Mouse (Mus musculus): ENCODE data around the gene M1ap. TPM values are rescaled to one million over a fixed set of nuclear protein-coding genes. Genes with fewer than 3 reads are reported as not detected.

The M1ap gene
- total RNA-seq (2021) = under 1 TPM in 1 of 2 experiments, not detected in 1; 0.88 TPM
- long read RNA-seq, experiment 1 = 0 reads
- long read RNA-seq, experiment 2, partial matches to known transcripts = 0 of 1 reads
- long read RNA-seq, experiment 2, other reads (novel, unspliced or antisense) = 1 of 1 reads

DNA sequence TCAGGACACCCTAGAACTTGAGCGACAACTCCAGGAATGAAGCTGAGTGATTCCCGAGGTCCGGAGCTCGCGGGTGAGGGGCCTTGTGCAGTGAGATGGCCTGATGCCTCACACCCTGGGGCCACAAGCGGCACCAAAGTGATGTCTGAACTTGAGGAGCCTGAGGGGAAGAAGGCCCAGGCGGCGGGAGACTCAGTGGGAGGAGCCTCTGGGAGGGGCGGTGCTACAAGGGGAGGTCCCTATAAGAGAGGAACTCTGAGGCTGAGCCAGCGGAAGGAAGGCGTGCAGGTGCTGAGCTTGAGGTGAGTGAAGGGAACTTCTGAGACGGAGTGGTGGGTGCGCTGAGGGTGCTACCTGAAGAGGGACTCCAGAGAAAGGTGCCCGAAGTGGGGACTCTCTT is at the start of gene M1ap:
TSS of gene M1ap (plus strand) at position 252 of the 400 bp plus-strand sequence.
- no peak for DNase-seq (ENCODE audit: low spot score in 2 of 2)

DNA sequence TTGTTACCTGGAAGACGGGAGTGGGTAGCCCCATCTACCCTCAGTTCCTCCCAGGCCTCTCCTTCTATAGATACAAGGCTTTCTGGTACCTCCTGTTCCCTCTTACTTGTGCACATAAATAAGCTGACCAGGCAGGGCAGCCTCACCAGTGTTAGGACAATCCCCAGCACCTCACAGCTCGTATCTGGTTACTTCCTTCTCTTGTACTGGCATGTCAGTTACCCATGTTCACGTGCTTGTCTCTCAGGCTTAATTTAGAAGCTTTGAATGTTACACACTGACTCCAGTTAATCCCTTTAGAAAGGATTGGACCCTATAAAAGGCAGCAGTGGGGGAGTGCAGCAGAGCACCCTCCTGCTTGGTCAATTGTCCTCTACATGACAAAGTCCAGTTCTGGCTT is 49.4 kb upstream of the M1ap start:
- DNase-seq (ENCODE audit: low spot score in 2 of 2) = no peak

DNA sequence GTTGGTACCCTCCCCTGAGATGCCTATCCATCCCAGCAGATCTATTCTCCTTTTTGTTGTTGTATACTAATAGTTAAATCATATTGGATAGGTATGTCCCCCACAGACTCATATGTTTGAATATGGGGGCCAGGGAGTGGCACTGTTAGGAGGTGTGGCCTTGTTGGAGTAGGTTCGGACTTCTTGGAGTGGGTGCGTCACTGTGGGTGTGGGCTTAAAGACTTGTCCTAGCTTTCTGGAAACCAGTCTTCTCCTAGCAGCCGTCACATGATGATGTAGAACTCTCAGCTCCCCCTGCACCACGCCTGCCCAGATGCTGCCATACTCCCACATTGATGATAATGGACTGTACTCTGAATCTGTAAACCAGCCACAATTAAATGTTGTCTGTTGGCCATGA is 48.5 kb upstream of the M1ap start:
- DNase-seq (ENCODE audit: low spot score in 2 of 2) = no peak

DNA sequence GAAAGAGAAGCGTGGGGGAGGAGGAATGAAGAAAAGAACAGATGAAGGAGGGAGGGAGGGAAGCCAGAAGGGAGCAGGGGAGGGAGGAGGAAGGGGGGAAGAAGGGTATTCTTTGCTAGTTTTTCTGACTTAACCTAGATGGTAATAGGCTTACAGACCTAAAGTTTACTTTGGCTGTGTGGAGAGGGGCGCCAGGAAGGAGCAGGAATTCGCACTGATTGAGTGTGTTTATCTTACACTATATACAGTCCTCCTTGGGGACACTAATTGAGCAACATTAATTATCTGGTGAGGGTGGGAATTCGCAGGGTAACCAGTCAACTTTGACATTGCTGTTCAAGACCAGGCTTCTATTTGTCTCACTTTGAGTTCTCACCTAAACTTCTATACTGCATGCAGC is 48.0 kb upstream of the M1ap start:
- DNase-seq (ENCODE audit: low spot score in 2 of 2) = no peak

DNA sequence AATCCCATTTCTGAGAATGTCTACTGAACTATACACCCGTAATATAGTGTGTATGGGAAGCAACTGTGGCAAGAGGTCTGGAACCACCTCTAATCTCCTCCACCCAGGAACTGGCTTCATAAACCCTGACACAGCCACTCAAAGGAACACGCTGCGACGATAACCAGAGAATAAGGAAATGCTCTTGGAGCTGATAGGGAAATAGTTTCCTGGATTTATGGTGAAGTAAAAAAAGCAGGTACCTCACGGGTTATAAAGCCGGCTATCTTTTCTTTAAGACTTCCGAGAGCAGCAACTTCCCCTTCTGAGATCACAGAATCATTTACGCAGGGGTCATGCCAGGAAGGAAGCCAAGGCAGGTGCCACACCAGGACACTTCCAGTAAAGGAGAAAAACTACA is 44.1 kb upstream of the M1ap start:
- DNase-seq (ENCODE audit: low spot score in 2 of 2) = no peak

DNA sequence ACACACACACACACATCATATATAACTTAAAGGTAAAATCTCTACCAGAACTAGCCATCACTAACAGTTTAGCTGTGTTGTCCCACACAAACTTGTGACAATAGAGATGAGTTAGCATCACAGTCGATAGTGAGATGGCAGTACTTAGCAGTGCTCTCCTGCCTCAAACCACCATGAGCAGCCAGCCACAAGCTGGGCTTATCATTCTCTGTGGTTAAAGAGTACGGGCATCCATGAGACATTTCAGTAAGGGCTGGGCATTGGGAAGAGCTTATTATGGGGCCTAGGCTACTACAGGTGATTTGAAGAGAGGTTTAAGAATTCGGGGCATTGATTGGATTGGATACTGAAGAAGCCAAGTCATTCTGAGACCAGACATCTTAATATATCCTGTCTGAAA is 39.7 kb upstream of the M1ap start:
- DNase-seq (ENCODE audit: low spot score in 2 of 2) = no peak

DNA sequence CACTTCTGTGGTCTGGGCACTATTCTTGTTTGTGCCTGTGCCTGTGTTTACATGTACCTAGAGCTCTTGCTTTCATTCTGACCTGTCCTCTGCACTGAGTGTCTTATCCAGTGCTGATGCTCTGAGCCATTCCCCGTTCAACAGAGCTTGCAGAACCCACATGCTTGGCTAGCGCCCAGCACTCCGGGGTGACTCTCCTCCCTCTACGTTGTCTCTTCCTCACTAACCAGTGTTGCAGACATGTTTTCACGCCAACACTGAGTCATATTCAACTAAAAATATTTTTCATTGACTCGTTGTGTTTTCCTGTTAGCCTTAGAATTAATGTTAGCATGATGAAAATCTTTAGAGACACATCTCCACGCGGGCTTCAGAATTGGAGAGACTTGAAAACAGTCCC is 38.7 kb upstream of the M1ap start:
- no peak for DNase-seq (ENCODE audit: low spot score in 2 of 2)

DNA sequence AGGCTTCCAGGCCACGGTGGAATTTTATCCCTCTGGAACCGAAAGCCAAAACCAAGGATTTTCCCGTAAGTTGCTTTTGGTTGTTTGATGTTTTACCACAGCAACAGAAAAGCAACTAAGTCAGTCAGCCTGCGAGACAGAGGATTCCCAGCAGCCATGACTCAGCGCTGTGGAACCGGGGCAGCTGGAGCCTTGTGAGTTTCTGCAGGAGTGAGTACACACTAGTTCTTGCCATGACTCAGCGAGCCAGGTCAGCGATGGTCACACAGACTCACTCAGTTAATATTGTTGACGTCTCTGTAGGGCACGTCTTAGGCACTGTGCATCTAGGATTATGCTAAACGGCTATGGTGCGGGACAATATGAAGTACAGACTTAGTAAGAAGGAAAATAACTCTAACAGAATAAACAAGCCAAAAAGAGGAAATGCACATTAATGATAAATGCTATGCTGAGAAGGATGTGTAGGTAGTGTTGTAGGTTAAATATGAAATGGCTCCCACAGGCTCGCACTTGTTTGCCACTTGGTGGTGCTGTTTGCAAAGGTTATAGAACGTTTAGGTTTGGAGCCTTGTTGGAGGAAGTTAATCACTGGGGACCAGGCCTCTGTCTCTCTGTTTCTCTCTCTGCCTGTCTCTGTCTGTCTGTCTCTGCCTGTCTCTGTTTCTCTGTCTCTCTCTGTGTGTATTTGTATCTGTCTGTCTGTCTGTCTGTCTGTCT is 37.4 kb upstream of the M1ap start:
- DNase-seq (ENCODE audit: low spot score in 2 of 2) = no peak

DNA sequence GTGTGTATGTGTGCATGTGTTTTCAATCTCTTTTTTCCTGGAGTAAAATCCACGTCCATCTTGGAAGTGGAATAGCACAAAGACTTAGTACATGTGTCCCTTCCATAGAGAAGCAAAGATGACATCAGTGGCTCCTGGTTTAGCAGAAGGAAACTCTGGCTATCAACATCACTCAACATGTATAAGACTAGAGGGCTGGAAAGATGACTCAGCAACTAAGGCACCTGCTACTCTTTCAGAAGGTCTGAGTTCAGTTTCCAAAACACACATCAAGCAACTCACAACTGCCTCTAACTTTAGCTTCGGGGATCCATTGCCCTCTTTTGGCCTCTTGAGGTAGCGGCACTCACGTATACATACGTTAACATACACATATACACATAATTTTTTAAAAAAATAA is 35.4 kb upstream of the M1ap start:
- DNase-seq (ENCODE audit: low spot score in 2 of 2) = no peak

DNA sequence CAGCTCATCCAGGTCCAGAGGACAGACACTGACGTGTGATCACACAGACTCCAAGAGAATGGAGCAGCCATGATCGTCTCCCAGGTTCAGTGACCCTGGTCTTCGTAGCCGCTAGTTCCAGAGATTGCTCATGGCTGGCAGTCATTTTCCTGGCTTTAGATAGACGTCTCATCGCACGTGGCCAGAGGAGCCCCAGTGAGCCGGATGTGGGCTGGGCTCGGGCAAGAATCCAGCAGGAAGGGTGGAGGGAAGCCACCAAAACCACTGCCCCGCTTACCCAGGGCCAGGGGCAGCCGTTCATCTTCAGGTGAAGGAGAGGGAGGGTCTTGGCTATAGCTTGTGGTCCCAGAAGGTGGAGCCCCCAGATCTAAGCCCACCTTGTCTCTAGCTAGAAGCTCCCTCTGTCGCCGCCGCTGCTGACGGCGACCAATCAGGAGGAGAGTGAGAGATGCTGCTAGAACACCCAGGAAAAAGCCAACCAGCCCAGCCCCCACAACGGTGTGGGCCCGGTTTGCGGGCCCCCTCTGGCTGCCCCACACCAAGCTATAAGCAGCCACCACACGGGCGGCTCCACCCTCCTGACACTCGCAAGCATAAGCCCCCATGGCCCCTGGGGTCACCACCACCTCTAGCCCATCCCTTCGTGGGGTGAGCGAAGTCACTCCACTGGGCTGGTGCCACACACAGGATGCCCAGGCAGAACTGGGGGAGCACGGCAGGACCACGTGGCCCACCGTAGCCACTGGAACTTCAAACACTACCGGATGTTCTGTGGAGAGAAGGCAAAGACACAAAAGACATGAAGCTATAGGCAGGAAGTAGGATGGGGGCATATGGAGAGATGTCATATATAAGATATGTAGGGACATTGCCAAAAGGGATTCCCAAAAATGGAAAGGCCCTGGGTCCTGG is 33.1 kb upstream of the M1ap start:
- DNase-seq (ENCODE audit: low spot score in 2 of 2) = no peak

DNA sequence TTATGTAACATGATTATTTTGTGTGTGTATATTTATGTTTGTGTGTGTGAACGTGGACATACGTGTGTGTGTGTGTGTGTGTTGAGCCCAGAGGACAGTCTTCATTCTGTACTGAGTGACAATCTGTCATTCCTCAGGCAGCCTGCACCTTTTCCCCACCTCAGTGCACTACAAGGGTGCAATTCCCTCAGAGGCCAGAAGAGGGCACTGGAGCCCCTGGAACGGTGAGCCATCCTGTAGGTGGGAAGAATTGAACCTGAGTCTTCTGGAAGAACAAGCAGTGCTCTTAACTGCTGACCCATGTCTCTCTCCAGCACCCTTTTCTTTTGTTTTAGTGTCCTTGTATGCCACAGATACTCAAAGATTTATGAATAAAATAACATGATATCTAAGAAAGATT is 30.8 kb upstream of the M1ap start:
- peak in 1 of 2 experiments; percentile 44 for DNase-seq (ENCODE audit: low spot score in 2 of 2)

DNA sequence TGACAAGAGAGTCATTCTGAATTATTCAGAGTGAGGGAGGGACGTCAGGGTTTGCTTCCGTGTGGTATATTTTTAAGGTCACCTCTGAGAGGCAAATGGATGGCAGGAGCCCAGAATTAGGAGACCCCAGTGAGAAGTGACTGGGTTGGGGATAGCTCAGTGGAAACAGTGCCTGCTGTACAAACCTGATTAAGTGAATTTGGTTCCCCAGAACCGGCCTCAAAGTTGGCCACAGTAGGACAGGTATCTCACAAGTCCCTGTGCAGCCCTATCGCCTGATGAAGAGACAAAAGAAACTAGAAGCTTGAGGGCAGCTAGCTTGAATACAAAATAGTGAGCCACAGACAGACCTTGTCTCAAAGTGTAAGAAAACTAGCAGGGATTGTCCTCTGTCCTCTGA is 30.2 kb upstream of the M1ap start:
- DNase-seq (ENCODE audit: low spot score in 2 of 2) = no peak

DNA sequence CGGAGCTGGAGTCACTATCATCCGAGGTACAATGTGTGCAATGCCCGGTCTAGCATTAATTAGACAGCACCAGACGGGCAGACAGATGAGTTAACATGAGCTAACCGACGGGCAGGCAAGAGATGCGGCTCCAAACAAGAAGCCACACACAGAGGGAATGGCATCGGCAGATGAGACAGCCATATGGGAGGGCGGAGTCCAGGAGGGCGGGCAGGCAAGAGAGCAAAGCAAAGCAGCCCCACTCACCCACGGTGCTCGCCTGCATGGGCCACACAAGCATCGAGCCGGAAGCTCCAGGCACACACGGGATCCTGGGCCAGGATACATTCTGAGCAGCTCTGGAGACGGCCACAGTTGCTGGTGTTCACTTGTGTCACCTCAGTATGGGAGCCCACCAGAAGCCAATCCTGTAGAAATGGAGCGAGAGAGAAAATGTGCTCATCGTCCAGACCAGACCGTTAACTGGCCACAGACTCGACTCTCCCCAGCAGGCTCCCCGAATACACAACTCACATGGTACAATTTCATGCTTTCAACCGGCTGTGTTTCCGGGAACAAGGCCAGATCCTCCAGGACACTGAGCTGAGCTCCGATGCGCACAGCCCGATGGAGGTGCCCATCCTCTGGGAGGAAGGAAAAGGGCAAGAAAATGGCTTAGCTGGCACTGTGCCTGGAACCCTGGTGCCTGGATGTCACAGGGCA is 29.5 kb upstream of the M1ap start:
- peak in 1 of 2 experiments; percentile 22 for DNase-seq (ENCODE audit: low spot score in 2 of 2)

DNA sequence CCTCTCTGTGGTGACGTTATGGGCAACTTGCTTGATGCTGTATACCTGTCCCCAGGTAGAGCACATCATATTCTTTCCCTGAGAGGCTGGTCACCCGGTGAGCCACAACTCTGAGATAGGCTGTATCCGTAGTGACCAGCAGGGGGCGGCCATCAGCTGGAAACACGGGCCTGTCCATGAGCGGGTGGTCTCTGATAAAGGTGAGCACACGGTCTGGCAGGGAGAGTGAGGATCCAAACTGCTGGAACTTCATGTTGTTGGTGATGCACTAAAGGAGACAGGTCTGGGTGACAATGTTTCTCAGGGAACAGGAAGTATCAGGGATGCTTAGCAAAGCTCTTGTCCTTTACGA is 28.9 kb upstream of the M1ap start:
- peak in 1 of 2 experiments; percentile 56 for DNase-seq (ENCODE audit: low spot score in 2 of 2)

DNA sequence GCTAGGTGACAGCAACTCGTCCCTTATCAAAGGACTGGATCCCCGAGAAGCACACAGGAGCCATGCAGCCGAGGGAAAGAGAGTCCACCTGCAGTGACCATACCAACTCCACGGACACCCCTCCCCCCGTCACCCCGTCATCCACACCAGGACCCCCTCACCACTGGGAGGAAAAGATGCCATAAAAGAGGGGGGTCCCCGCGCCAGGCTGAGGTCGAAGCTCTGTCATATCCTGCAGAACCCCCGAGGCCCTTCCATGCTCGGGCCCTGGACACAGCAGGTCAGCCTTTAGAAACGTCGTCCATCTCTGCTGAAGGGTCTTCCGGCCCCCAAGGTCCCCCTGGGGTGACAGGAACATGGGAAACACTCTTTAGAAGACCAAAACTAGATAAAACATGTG is 28.3 kb upstream of the M1ap start:
- DNase-seq (ENCODE audit: low spot score in 2 of 2) = no peak

DNA sequence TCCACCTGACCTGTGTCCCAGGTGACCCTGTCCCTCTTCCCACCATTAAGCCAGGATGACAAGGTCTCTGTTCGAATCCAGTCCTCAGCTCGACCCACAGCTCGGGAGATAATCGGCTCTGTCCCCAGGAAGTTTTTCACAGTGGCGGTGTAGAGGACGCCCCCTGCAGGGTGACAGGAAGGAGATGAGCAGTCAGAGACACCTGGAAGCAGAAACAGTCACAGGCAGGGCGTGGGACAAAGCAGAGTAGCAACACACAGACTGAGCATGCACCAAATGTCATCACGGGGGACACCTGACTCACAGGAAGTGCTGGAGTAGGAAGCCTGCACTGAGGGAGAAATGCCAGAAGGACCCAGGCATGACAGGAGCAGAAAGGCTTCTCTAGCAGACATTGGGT is 27.2 kb upstream of the M1ap start:
- no peak for DNase-seq (ENCODE audit: low spot score in 2 of 2)

DNA sequence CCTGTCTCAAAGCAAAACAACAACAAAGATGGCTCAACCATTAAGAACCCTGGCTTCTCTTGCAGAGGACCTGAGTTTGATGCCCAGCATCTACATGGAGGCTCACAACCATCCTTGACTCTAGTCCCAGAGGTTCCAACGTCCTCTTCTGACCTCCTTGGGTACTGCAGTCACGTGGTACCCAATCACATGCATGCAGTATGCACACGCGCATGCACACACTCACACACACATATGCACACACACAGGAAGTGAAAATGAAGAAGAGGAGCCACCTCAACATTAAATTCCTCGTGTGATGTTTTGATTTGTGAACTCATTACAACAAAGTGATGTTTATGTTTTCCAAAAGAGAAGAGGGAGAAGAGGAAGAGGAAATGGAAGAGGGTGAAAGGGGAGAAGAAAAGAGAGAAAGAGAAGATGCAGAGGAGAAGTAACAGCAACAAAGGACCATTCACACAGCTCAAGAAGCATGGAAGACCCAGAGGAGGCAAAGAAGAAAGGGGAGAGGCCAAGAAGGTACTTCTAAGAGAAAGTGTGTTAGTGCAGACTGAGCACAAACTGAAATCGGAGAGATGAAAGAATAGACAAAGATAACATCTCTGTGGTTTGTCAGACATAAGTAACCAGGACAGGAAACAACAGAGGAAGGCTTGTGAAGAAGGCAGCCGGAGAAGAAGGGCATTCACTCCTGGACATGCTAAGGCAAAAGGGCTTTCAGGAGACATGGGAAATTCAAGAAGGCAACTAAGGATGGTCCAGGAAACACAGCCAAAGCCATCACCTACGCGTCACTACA is 25.1 kb upstream of the M1ap start:
- no peak for DNase-seq (ENCODE audit: low spot score in 2 of 2)

DNA sequence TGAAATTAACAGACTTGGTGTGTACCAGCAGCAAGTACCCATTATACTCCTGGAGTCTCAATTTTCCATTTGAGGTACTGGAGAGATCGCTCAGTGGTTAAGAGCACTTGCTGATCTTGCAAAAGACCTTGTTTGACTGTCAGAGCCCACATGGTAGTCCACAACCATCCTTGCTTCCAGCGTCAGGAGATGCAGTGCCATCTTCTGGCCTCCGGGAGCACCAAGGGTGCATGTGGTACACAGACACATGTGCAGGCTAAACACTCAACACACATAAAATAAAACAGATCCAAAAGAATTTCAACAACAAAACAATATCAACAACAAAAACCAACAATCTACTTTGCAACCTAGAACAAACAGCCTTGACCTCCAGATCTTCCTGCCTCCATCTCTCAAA is 21.7 kb upstream of the M1ap start:
- DNase-seq (ENCODE audit: low spot score in 2 of 2) = no peak

DNA sequence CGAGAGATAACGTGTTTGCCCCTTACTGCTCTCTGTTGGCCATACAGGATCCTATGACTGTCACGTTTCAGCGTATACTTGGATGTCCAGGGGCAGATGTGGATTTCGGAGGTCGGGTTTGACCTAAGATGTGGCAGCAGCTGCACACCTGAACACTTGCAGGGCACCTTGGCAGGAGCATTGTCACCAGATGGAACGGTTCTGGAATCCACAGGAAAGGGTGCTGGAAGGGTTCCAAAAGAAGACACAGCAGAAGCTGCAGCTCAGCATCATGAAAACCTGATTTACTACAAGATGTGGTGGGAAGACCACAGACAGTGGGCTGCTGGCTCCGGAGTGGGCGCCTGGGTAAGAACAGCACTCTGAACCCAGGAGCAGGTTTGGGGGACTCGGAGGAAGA is 20.6 kb upstream of the M1ap start:
- DNase-seq (ENCODE audit: low spot score in 2 of 2) = no peak

DNA sequence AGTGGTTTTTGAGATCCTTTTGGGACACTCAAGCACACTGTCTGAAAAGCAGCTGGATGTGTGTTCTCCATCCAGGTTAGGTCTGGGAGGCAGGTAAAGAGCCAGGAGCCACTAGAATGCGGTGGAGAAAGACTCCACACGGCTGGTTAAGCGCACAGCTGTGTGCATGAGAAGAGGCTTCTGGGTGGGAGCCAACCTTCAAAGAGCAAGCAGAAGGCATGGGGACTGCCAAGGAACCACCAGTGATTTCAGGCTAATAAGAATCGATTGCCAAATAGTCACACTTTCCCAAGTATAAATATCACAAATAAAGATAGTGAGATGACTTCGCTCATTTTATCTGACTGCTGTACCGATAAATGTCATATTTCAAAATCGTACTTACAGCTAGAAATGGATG is 20.2 kb upstream of the M1ap start:
- DNase-seq (ENCODE audit: low spot score in 2 of 2) = no peak

DNA sequence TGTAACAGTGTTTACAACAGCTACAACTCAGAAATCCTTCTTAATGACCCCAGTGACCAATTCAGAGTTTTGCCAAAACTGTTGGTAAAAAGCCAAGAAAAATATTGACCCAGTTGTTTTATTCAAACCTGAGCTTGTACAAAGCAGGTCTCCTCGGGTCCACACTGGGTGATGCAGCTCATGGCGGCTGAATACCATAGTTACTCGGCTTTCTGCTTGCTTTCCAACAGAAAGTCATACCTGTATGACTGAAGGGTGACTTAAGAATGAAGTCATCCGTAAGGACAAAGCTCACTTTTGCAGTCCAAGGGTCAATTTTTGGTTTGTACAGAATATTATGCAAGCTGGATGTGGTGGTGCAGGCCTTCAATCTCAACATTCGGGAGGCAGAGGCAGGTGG is 19.1 kb upstream of the M1ap start:
- DNase-seq (ENCODE audit: low spot score in 2 of 2) = no peak
